Mouse (Mus musculus) lung, postnatal 36 days (tissue): ENCODE measurements around the gene Sowahb.
A peak's percentile ranks its signal among the peaks of the same experiment; 100 is the strongest.

Experiments used
- DNase-seq: peaks from one replicate; pipeline ENCODE4 v3.0.0; 2022; ENCODE audit warnings: mixed read lengths

Gene Sowahb

DNA sequence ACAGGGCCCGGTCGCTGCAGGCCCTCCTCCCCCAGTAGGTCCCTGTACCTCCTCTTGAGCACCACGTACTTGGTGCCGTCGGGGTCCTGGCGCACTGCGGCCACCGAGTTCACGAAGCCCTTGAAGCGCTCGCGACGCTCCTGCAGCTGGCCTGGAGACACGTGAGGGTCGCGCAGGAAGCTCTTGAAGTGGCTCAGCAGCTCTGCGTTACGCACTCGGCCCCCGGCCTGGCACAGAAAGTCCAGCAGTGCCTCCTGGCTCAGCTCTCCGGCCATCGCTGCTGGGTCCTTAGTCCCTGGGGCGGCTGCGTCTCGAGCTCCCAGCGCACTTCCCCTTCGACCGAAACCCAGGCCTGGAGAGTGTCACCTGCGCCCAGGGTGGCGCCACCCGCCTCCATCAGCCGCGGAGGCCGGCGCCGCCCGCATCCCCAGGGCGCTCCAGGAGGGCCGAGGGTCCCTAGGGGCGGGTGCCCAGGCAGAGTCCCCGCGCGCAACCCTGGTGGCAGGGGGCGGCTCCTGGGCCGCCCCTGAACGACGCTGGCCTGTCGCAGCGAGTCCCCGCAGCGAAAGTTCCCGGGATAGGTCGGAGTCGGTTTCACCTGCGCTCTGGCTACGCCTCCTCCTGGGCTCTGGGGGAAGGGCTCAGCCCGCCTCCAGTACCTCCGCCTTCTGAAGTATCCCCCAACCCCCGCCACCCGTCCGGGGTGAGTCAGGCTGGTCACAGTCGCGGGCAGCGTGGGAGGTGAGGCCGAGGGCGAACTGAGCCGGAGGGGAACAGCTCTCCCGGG is at the start of gene Sowahb:
Gene Sowahb, minus strand, starts transcription at position 439 of the 787 bp plus-strand sequence.
- peak; percentile 83 for DNase-seq

GRCm38 (mm10) chr5:93093638-93094527 is 49.1 kb upstream of the Sowahb start:
- peak; percentile 51 for DNase-seq

DNA sequence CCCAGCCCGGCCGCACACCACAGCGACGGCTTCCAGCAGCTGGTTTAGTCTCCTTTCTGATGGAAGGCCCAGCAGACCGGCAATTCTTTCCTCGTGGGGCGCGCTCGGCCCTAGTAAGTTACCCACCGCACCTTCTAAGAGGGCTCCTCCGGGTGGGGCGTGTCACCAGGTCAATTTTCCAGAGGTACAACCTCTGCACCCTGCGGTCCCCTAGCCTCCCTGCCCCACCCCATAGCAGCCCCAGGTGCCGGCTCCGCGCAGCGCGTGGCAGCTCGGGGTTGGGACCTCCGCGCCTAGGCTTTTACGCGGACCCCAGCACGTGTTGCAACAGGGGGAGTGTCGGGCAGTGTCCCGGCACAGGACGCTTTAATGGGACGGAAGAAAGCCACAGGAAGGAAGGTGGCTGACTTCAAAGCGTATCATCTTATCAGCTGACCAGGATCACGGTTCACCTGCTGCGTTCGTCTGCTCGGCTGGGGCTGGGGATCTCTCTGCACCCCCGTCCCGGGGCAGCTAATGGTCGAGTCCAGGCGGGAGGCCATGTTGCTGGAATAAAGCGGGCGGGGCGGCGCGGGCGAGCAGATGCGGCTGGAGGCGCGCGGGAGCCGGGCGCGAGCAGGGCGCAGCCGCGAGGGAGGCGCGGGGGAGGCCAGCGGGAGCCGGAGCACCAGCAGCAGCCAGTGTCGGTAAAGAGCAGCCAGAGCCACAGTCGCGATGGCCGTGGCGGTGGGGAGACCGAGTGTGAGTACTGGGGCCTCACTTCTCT is 48.2 kb upstream of the Sowahb start, which contains the start of gene Sept11:
Gene Sept11, plus strand, starts transcription at position 581 of the 766 bp plus-strand sequence.
- peak; percentile 96 for DNase-seq

DNA sequence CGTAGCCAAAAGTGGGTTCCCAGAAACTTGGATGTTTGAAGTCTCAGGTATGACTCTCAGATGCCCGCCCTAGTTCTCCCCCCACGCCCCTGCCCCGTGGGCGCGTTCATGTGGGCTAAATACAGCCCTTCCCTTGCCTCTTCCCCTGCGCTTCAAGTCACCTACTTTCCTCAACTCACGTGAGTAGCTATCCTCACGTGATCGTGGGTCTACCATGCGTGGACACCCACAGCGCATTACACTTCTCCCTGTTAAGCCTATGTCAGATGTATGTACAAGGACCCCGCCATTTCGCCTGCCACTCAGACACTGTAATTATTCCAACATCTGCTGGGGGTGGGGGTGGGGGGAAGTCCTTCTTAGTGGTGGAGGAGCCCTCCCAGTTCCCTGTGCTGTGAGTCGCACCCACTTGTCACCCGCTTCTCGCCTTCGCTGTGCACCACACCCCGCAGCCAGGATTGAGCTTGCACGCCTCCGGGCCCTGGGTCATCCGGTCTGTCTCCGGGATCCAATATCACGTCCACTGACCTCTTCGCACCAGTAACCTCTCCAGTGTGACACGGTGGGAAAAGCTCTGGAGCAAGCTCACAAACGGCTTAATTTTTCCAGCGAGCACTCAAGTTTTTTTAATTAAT is 47.4 kb upstream of the Sowahb start:
- peak; percentile 66 for DNase-seq

DNA sequence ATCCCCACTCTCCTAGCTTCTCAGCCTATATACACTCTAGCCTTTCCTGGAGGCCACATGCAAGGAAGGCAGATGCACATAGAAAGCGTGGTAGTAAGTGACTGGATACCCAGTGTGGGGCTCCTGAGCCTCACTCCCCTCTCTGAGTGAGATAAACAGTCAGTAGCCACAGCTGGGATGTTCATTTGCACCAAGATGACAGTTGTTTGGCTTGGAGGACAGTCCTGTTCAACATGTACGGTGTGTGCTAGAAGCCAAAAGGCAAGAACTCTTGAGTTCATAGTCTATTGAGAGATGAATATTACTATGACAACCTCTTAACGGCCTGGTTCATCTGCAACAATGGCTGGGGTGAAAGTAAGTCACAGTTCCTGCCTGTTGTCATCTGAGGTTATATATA is 46.4 kb upstream of the Sowahb start:
- DNase-seq = peak; percentile 69

- DNase-seq = no peak
Observed at GRCm38 (mm10) chr5:93085900-93086299, 41.1 kb upstream of the Sowahb start.

GRCm38 (mm10) chr5:93085015-93085598 is 40.3 kb upstream of the Sowahb start:
- DNase-seq = peak; percentile 41

GRCm38 (mm10) chr5:93079596-93079995 is 34.8 kb upstream of the Sowahb start:
- DNase-seq = no peak

DNA sequence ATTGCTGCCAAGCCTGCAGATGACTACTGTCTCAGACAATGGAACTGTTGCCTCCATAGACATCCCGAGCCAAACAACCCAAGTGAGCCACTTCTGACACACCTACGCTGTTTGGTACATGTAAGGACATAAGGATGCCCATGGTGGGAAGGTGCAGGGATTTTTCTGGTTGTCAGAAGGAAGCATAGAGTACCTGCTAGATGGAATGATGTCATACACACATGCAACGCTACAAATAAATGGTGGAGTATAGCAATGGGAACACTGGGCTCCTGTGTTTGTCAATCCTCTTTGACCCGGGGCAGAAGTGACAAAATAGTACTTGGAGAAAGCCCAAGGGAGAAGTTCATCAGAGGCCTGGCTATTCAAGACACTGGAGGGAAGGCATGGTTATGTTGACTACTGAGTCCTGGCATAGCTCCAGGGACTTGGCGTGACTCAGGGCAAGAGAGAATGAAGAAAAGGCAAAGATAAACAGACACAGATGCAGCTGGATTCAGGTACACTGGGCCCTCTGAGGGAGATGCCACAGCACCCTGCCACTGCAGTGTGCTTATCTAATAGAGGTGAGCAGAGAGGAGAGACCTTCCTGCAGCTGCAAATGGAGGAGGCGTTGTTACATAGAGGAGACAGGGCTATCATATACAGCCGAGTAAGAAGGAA is 33.0 kb upstream of the Sowahb start:
- no peak for DNase-seq

- no peak for DNase-seq
Observed at GRCm38 (mm10) chr5:93060865-93061264, 16.0 kb upstream of the Sowahb start.

- no peak for DNase-seq
Observed at GRCm38 (mm10) chr5:93053606-93054397, 9.0 kb upstream of the Sowahb start.

DNA sequence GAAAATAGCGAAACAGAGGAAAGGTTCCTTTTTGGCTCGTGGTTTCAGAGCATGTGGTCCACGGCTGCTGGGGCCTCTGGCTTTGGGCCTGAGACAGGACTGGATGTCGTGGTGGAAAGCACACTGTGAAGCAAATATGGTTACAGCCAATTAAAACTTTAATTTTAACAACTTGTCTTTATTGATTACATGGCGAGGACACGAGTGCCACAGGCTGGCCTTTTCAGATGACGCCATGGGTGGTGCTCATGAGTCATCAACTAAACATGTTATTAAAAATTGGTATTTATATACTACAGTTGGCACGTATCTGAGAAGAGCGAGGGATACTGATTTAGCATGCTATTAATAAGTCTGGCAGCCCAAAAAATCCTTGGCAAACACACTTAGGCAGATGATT is 7.1 kb upstream of the Sowahb start:
- no peak for DNase-seq

DNA sequence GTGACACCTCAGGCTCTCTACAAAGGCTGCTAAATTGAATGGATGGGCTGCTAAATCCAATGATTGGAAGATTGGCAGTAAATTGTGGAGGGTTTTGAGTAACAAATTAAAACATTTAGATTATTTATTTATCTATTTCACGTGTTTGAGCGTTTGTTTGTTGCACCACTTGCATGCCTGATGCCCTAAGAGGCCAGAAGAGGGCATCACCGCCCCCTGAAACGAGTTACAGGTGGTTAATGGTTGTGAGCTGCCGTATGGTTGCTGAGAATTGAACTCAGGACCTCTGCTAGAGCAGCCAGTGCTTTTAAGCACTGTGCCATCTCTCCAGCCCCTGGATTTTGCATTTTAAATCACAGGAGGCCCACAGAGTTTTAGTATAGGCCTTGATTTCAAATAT is 6.2 kb upstream of the Sowahb start:
- no peak for DNase-seq

DNA sequence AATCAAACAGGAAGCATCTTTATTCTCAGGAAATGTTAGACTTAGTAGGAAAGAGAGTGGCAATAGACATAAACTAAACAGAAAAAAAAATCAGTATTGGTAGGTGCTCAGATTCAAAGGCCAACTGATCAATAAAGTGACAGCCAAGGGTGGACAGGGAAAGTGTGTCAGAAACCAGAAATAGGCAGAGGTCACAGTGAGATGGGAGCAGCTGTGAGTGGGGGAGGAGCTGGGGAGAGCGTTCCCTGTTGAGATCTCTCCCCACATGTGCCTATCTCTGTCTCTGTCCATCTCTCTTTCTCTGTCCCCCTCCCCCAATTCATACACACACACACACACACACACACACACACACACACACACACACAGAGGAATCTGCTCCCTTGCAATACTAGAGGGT is 5.1 kb upstream of the Sowahb start:
- DNase-seq = no peak

- DNase-seq = no peak
Observed at GRCm38 (mm10) chr5:93048481-93049240, 3.8 kb upstream of the Sowahb start.

GRCm38 (mm10) chr5:93046306-93046845 is 1.6 kb upstream of the Sowahb start:
- DNase-seq = no peak

DNA sequence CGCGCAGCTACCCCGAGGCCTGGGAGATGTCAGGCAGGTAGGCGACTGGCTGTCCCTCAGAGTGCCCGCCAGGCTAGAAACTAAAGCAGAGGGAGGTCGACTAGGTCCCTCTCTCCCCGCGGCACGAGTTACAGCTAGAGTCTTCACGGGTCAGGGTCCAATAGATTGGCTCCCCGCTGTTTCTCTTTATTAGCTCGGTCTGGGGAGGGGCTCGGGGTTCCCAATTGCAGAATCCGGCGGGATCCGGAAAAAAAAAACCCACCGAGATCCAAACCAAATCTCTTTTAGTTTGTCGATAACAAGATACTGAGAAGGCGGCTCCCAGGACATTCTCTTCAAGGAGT is 521 bp upstream of the Sowahb start:
- DNase-seq = no peak

DNA sequence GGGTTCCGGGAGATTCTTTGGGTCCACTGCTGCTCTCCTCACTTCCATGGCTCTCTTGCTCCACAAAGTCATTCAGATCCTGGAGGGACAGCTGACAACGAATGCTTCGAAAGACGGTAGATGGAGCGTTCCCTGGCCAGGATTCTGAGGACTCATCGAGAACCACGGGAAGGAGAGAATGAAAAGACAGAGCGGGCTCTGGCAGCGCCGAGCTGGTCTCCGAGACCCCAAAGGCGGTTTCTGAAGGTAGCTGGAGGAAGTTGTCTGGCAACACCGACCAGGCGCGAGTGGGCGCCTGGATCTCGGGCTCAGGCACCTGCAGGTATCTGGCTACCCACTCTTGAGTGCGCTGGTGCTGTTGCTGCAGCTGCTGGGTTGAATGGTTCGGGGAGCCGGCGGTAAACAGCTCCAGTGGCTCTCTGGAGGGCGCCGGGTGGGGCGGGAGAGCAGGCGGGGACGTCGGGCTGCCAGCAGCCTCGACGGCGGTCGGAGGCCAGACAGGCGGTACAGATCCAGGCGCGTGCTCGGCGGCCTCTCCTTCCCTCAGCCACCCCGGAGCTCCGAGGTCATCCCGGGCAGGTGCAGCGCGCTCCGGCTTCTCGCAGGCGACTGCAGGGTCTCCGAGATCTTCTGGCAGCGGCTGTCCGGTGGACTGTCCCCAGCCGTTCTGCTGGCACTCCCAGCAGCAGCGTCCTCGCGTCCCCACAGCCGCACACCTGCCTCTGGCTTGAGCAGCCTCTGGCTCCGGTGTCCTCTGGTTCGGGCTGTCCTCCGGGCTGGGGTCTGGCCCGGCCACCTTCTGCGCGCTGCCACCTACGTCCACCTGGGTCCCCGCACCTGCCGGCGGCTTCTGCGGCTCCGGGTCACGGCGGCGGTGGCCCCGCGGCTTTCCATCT is 886 bp downstream of the Sowahb start:
- DNase-seq = peak; percentile 18
